Mouse (Mus musculus) liver, embryonic 16.5 days (tissue): ENCODE measurements around the gene Morn4. TPM values are rescaled to one million over a fixed set of nuclear protein-coding genes. Genes with fewer than 3 reads are reported as not detected.
A peak's percentile ranks its signal among the peaks of the same experiment; 100 is the strongest.

Experiments
- ATAC-seq: fragments of 200-750 bp; cut with Nextera tagmentation; 2 replicates; pipeline ENCODE4 v1.8.0; 2017; ENCODE audit warnings: low read depth, mild to moderate bottlenecking, moderate number of reproducible peaks, moderate library complexity
- H3K27ac ChIP-seq: fragments of 300-500 bp; sonication (generic); 2 replicates; pipeline ENCODE4 v1.5.1; 2014; ENCODE audit warnings: mild to moderate bottlenecking, low read length
- H3K27me3 ChIP-seq: fragments of 300-500 bp; sonication (generic); 2 replicates; pipeline ENCODE4 v1.6.1; 2014; ENCODE audit warnings: low read depth, low read length, mixed read lengths; ENCODE audit not compliant: control insufficient read depth, insufficient read depth
- H3K36me3 ChIP-seq: fragments of 300-500 bp; sonication (generic); 2 replicates; pipeline ENCODE4 v1.6.1; 2014; ENCODE audit warnings: mild to moderate bottlenecking; ENCODE audit not compliant: control insufficient read depth, insufficient read depth
- H3K4me1 ChIP-seq: fragments of 300-500 bp; sonication (generic); 2 replicates; pipeline ENCODE4 v1.6.1; 2014; ENCODE audit warnings: low read depth, low read length, mixed read lengths; ENCODE audit not compliant: control insufficient read depth
- H3K4me2 ChIP-seq: fragments of 300-500 bp; sonication (generic); 2 replicates; pipeline ENCODE4 v1.6.1; 2014; ENCODE audit warnings: low read depth, low read length, mixed read lengths
- H3K4me3 ChIP-seq: fragments of 300-500 bp; sonication (generic); 2 replicates; pipeline ENCODE4 v1.5.1; 2014; ENCODE audit warnings: low read depth, mild to moderate bottlenecking, low read length
- H3K9ac ChIP-seq: fragments of 300-500 bp; sonication (generic); 2 replicates; pipeline ENCODE4 v1.6.1; 2014; ENCODE audit warnings: low read depth, low read length
- H3K9me3 ChIP-seq: fragments of 300-500 bp; sonication (generic); replicated peaks from 2 replicates; pipeline ENCODE4 v1.6.1; 2016; ENCODE audit warnings: low read length; ENCODE audit not compliant: control insufficient read depth
- WGBS: fragments of 180-500 bp; shearing (Covaris S2); extraction: QIAGEN DNeasy Blood & Tissue Kit; methylation state at CpG from one replicate; pipeline ENCODE4 v1.1.7; 2014; ENCODE audit not compliant: insufficient replicate concordance; 5-methylcytosine and 5-hydroxymethylcytosine counted together
- polyA plus RNA-seq: library from polyadenylated mRNA; unstranded; fragments of >200 nt; fragmentation: Nextera tagmentation; extraction: Ambion mirVana; gene quantifications from 2 replicates; pipeline ENCODE4 v1.2.1, GENCODE M21; 2015

Gene Morn4
- polyA plus RNA-seq, 1 experiment from 2014 or later, result 1.1 TPM

DNA sequence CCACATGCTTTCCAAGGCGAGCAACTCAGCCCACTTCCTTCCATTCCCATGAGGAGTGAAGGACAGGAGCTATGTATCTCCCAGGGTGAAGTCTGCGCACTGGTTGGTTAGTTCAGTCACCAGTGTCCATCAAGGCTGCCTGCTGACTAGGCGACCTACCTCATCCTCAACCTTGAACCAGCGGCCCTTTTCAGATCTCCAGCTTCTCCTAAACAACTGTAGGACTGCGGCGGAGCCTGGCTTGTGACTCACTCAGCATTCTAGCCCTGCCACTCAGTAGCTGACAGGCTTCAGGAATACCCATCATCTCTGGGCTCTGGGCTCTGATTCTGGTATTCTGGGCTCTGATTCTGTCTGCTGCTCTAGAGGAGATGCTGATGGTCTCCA lies 40.1 kb upstream of the Morn4 start:
- ATAC-seq, result no peak
- H3K4me3 ChIP-seq, result no peak overlapping the region

DNA sequence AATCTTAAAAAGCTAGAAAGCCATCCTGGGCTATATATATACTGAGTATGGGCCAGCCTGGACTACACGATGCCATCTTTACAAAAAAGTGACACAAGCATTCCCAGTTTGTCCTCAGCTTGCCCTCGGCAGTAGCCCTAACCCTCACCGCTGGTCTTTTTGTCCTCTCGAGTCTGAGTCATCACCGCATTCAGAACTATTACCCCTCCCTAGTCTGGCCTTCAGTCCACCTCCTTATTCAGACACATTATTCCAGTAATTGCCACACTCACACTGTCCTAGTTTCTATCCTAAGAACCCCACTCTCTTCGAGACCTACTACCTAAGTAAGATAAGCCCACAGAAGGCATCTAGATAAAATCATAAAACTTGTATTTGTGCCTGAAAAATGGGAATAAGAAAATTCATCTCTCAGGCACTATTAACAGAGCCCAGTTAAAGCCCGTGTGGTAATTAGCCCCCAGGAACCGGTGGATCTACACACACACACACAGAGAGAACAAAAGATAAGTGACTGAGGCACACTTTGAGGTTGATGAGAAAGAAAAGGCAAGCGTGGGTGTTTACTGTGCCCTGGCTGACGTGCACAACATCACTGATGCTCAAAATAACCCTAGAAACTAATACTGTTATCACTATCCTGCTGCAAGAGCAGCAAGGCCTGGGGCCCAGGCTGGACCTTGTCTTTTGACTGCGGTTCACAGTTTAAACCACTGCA lies 39.5 kb upstream of the Morn4 start:
- H3K4me1 ChIP-seq, result peaks cover 18% of the 10 kb centered on the region
- WGBS, result 51% methylated on average over 11 of the region's 11 CpGs

More for the DNA sequence above, 40.1 kb upstream of the Morn4 start:
- H3K36me3 ChIP-seq, result no peaks in the 10 kb centered on the region
- 70% methylated on average over 6 of the region's 6 CpGs for WGBS
- no peak overlapping the region for H3K9ac ChIP-seq
- peaks cover 21% of the 10 kb centered on the region for H3K4me1 ChIP-seq
- no peak overlapping the region for H3K27ac ChIP-seq
- no peaks in the 10 kb centered on the region for H3K27me3 ChIP-seq
- H3K9me3 ChIP-seq, result no peaks in the 10 kb centered on the region
- H3K4me2 ChIP-seq, result no peak overlapping the region

DNA sequence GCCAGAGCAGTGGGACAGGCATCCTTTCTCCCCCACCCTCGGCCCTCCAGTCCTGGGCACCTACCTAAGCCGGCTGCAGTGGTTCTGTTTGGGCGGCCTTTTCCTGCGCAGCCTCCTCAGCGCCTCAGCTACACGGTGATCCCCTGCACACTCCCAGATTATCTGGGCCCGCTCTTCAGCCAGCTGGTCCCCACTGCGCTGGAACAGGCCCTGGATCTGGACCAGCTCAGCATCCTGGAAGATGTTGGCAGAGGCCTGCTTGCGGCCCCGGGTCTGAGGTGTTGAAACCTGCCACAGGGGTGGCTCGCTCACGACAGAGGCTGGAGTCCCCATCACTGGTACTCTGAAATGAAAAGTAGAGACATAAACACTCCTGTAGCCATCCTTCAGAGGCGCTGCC lies 38.5 kb upstream of the Morn4 start:
- Histone ChIP-seq H3K27me3 (no peaks in the 10 kb centered on the region), H3K4me1 (peaks cover 16% of the 10 kb centered on the region), H3K4me3 (no peak overlapping the region), H3K4me2 (no peak overlapping the region), H3K9me3 (no peaks in the 10 kb centered on the region), H3K27ac (no peak overlapping the region), H3K36me3 (0 out of 2 replicates have a peak, but pooled peaks cover 4% of the 10 kb centered on the region), H3K9ac (no peak overlapping the region)
- ATAC-seq, result no peak
- 81% methylated on average over 13 of the region's 13 CpGs for WGBS

More for the DNA sequence above, 39.5 kb upstream of the Morn4 start:
- no peaks in the 10 kb centered on the region for H3K36me3 ChIP-seq
- no peak overlapping the region for H3K9ac ChIP-seq
- no peak for ATAC-seq
- H3K4me2 ChIP-seq, result no peak overlapping the region
- H3K27ac ChIP-seq, result no peak overlapping the region
- no peak overlapping the region for H3K4me3 ChIP-seq
- H3K27me3 ChIP-seq, result no peaks in the 10 kb centered on the region
- H3K9me3 ChIP-seq, result no peaks in the 10 kb centered on the region

DNA sequence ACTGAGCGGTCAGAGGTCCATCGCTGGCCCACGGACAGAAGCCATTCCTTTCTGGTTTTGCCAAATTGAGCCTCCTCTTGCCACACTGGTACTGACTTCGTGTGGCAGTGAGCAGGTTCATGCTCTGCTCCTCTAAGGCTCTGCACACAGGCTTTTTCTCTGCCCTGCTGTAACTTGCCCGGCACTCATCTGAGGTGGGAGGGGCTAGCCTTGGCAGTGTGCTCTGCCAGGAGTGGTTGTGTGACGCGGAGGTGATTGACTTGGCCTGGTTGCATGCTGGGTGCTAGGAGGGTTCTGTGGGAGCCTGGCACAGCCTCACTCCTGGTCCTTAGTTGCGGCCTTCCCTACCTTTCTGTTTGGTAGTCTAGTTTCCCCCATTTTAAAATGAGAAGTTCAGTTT lies 34.3 kb upstream of the Morn4 start:
- Histone ChIP-seq H3K4me1 (no peaks in the 10 kb centered on the region), H3K36me3 (peaks cover 4% of the 10 kb centered on the region; the same call in 1 of the 2 replicates), H3K9ac (no peak overlapping the region), H3K4me3 (no peak overlapping the region), H3K4me2 (no peak overlapping the region), H3K27ac (no peak overlapping the region), H3K9me3 (no peaks in the 10 kb centered on the region), H3K27me3 (no peaks in the 10 kb centered on the region)
- WGBS, result 76% methylated on average over 8 of the region's 8 CpGs
- no peak for ATAC-seq

DNA sequence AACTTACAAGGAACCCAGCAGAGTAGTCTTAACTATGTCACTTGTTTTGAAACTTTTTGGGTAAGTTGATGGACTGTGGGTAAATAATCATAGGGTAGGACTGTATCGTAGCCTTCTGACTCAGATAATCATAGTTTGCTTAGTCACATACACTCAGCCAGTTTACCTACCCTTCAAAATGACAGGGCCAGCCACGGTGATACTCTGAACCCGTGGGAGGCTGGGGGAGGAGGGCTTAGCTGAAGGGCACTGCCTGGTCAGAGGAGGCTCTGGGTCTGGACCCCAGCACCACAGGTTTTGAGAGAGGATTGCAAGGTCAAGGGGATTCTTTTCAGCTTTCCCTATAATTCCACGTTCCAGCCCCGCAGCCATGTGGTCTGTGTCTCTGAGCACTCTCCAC lies 32.4 kb upstream of the Morn4 start:
- Histone ChIP-seq H3K27ac (0 out of 2 replicates have a peak overlapping the region, but pooled peaks have one; percentile 2), H3K36me3 (peaks cover 4% of the 10 kb centered on the region; the same call in 1 of the 2 replicates)
- peak; percentile 81 for ATAC-seq

DNA sequence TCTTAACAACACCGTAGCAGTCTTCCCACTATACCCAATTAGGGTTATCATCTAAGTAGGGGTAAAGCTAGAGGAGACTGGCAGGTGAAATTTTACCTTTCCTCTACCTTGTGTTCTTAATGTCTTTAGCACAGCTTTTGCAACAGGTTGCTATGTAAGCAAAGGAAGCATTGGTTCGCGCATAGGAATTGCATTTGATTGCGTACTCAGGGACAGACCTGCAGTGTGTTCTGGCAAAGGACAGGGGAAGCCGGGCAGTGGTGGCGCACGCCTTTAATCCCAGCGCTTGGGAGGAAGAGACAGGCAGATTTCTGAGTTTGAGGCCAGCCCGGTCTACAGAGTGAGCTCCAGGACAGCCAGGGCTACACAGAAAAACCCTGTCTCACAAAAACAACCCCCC lies 32.0 kb upstream of the Morn4 start:
- peak; percentile 56 for ATAC-seq
- Histone ChIP-seq H3K9me3 (no peaks in the 10 kb centered on the region), H3K9ac (no peak overlapping the region), H3K4me2 (no peak overlapping the region), H3K27me3 (no peaks in the 10 kb centered on the region), H3K4me3 (no peak overlapping the region), H3K27ac (no peak overlapping the region), H3K36me3 (peaks cover 4% of the 10 kb centered on the region; the same call in 1 of the 2 replicates), H3K4me1 (no peaks in the 10 kb centered on the region)
- 75% methylated on average over 9 of the region's 9 CpGs for WGBS

More for the DNA sequence above, 32.4 kb upstream of the Morn4 start:
- Histone ChIP-seq H3K4me3 (no peak overlapping the region), H3K27me3 (no peaks in the 10 kb centered on the region), H3K4me2 (no peak overlapping the region), H3K9ac (no peak overlapping the region), H3K4me1 (no peaks in the 10 kb centered on the region), H3K9me3 (no peaks in the 10 kb centered on the region)
- WGBS, result 58% methylated on average over 5 of the region's 5 CpGs

DNA sequence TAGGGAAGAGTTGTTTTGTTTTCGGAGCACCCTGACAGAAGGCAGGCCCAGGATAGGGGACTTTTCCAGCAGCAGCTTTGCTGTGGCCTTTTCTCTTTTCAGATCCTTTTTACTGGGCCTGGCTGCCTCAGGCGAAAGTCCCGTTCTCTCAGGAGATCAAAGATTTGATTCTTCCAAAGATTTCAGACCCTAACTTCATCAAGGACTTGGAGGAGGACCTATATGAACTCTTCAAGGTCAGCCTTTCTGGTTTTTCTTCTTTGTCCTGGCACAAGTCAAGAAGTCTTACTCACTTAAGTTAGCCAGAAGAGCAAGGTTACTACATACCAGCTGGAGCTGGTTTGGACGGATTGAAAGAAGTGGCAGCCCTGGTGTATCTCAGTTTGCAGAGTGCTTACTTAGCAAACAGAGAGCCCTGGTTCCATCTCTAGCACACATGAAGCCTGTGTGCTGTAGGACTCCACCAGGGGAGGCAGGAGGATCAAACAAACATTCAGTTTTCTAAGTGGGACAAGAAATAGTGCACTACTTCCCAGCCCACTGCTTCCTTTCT lies 29.7 kb upstream of the Morn4 start:
- Histone ChIP-seq H3K27ac (no peak overlapping the region), H3K4me1 (no peaks in the 10 kb centered on the region), H3K4me3 (no peak overlapping the region), H3K36me3 (peaks cover 4% of the 10 kb centered on the region; the same call in 1 of the 2 replicates), H3K4me2 (no peak overlapping the region), H3K9me3 (no peaks in the 10 kb centered on the region), H3K9ac (no peak overlapping the region), H3K27me3 (no peaks in the 10 kb centered on the region)
- WGBS, result 67% methylated on average over 4 of the region's 4 CpGs
- ATAC-seq, result no peak

DNA sequence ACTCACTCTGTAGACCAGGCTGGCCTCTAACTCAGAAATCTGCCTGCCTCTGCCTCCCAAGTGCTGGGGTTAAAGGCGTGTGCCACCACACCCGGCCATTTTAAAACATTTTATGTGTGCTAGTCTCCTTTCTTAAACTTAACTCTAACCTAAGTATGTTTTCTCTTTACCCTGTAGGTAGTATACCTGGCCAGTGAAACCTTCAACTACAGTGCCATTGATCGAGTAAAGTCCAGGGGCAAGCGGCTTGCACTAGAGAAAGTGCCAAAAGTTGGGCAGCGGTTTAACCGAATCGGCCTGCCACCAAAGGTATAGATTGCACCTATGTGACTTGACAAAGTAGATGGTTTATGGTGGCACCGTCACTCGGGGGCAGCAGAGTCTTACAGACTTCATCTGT lies 18.5 kb upstream of the Morn4 start:
- Histone ChIP-seq H3K4me3 (no peak overlapping the region), H3K27ac (no peak overlapping the region), H3K36me3 (no peaks in the 10 kb centered on the region), H3K9me3 (no peaks in the 10 kb centered on the region), H3K9ac (no peak overlapping the region), H3K4me1 (no peaks in the 10 kb centered on the region), H3K4me2 (no peak overlapping the region), H3K27me3 (no peaks in the 10 kb centered on the region)
- no peak for ATAC-seq
- 85% methylated on average over 9 of the region's 9 CpGs for WGBS

DNA sequence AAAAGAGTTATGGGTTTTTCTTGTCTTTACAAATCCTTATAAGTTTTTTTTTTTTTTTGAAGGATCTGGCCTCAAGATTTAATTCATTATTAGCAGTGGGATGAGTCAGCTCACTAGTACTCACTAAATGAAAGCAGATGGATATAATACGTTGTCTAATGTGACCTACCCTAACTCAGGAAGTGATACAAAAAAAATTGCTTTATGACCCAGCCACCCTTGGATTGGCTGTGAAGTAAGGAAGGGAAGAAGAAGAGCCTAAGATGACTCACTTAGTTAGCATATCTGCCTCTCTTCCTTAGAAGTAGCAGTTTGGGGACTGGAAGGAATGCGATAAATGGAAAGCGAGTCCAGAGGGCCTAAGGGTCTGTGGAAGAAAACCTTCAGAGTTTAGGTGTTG lies 13.2 kb upstream of the Morn4 start:
- no peak overlapping the region for H3K4me3 ChIP-seq
- H3K4me2 ChIP-seq, result no peak overlapping the region
- no peak overlapping the region for H3K9ac ChIP-seq
- no peaks in the 10 kb centered on the region for H3K27me3 ChIP-seq
- 70% methylated on average over 3 of the region's 3 CpGs for WGBS
- H3K9me3 ChIP-seq, result no peaks in the 10 kb centered on the region
- ATAC-seq, result no peak
- H3K27ac ChIP-seq, result no peak overlapping the region
- H3K4me1 ChIP-seq, result no peaks in the 10 kb centered on the region
- H3K36me3 ChIP-seq, result no peaks in the 10 kb centered on the region; the same call in 1 of the 2 replicates
